Mouse (Mus musculus) neural tube, embryonic 13.5 days (tissue): ENCODE measurements at regions not wholly inside any gene's neighbourhood (a gene's known extent, or its start where the extent isn't known, plus 50 kb on each side); places are given as distances from the start of the nearest gene placed in this dataset.

Source experiments
- ATAC-seq: fragments of 200-750 bp; cut with Nextera tagmentation; 2 replicates; pipeline ENCODE4 v1.8.0; 2017; ENCODE audit warnings: low read depth, mild to moderate bottlenecking, moderate TSS enrichment, moderate library complexity
- H3K27ac ChIP-seq: fragments of 300-500 bp; sonication (generic); replicated peaks from 2 replicates; pipeline ENCODE4 v1.5.1; 2015; ENCODE audit warnings: moderate library complexity, mild to moderate bottlenecking, inconsistent platforms
- H3K27me3 ChIP-seq: fragments of 300-500 bp; sonication (generic); 2 replicates; pipeline ENCODE4 v1.6.1; 2015; ENCODE audit warnings: mild to moderate bottlenecking, inconsistent platforms
- H3K36me3 ChIP-seq: fragments of 300-500 bp; sonication (generic); 2 replicates; pipeline ENCODE4 v1.6.1; 2015; ENCODE audit warnings: mild to moderate bottlenecking, inconsistent platforms
- H3K4me1 ChIP-seq: fragments of 300-500 bp; sonication (generic); replicated peaks from 2 replicates; pipeline ENCODE4 v1.6.1; 2015; ENCODE audit warnings: inconsistent platforms
- H3K4me2 ChIP-seq: fragments of 300-500 bp; sonication (generic); 2 replicates; pipeline ENCODE4 v1.6.1; 2015; ENCODE audit warnings: inconsistent platforms, mild to moderate bottlenecking, moderate library complexity
- H3K4me3 ChIP-seq: fragments of 300-500 bp; sonication (generic); 2 replicates; pipeline ENCODE4 v1.5.1; 2015; ENCODE audit warnings: mild to moderate bottlenecking, inconsistent platforms
- H3K9ac ChIP-seq: fragments of 300-500 bp; sonication (generic); 2 replicates; pipeline ENCODE4 v1.6.1; 2015; ENCODE audit warnings: moderate library complexity, mild to moderate bottlenecking, inconsistent platforms
- H3K9me3 ChIP-seq: fragments of 300-500 bp; sonication (generic); 2 replicates; pipeline ENCODE4 v1.6.1; 2016; ENCODE audit warnings: inconsistent platforms
- WGBS: fragments of 180-500 bp; shearing (Covaris S2); methylation state at CpG from one replicate; pipeline ENCODE4 v1.1.7; 2015; 5-methylcytosine and 5-hydroxymethylcytosine counted together

GRCm38 (mm10) chr12:47263408-47263807 is 444.7 kb upstream of the Nova1 start:
- 55% methylated on average over 1 of the region's 1 CpGs for WGBS
- 0 out of 2 replicates have a peak overlapping the region, but pooled peaks have one; percentile 0 for H3K27ac ChIP-seq
- no peaks in the 10 kb centered on the region for H3K9me3 ChIP-seq
- H3K27me3 ChIP-seq = no peaks in the 10 kb centered on the region
- H3K36me3 ChIP-seq = no peaks in the 10 kb centered on the region
- no peak for ATAC-seq
- 0 out of 2 replicates have a peak, but pooled peaks cover 3% of the 10 kb centered on the region for H3K4me1 ChIP-seq
- H3K9ac ChIP-seq = no peak overlapping the region
- H3K4me3 ChIP-seq = no peak overlapping the region
- H3K4me2 ChIP-seq = no peak overlapping the region

GRCm38 (mm10) chr12:47252306-47252705 is 433.6 kb upstream of the Nova1 start:
- no peaks in the 10 kb centered on the region for H3K36me3 ChIP-seq
- H3K9me3 ChIP-seq = no peaks in the 10 kb centered on the region
- H3K27me3 ChIP-seq = no peaks in the 10 kb centered on the region

GRCm38 (mm10) chr12:47243623-47244514 is 425.1 kb upstream of the Nova1 start:
- H3K27ac ChIP-seq = no peak overlapping the region
- H3K27me3 ChIP-seq = no peaks in the 10 kb centered on the region
- no peak overlapping the region for H3K4me3 ChIP-seq
- 68% methylated on average over 3 of the region's 3 CpGs for WGBS
- no peak overlapping the region for H3K9ac ChIP-seq
- no peak overlapping the region for H3K4me2 ChIP-seq
- ATAC-seq = no peak
- no peaks in the 10 kb centered on the region for H3K36me3 ChIP-seq
- H3K4me1 ChIP-seq = no peaks in the 10 kb centered on the region
- no peaks in the 10 kb centered on the region for H3K9me3 ChIP-seq

More at GRCm38 (mm10) chr12:47252306-47252705, 433.6 kb upstream of the Nova1 start:
- H3K4me3 ChIP-seq = no peak overlapping the region
- H3K27ac ChIP-seq = no peak overlapping the region
- no peak for ATAC-seq
- no peak overlapping the region for H3K4me2 ChIP-seq
- no peaks in the 10 kb centered on the region for H3K4me1 ChIP-seq
- H3K9ac ChIP-seq = no peak overlapping the region

DNA sequence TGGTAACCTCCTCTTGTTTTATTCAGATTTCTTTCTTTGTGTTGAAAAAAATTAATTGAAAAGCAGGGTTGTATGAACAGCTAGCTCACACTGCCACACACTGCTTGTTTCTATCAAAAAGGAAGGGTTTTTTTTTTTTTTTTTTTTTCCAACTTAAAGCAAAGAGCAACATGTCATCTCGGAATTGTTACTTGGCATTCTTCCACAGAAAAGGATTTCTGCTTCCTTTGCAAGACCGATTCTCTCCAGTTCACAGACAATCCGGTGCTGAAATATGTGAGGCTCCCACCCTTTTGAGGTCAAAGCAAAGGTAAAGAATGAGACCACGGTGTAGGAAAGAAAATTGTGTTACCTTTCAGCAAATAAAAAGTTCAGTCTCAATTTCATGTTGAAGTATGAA is 401.3 kb upstream of the Nova1 start:
- Histone ChIP-seq H3K4me2 (no peak overlapping the region), H3K9ac (no peak overlapping the region), H3K27ac (no peak overlapping the region), H3K27me3 (no peaks in the 10 kb centered on the region), H3K9me3 (no peaks in the 10 kb centered on the region), H3K4me1 (no peaks in the 10 kb centered on the region), H3K36me3 (no peaks in the 10 kb centered on the region), H3K4me3 (no peak overlapping the region)
- 74% methylated on average over 4 of the region's 4 CpGs for WGBS
- no peak for ATAC-seq

GRCm38 (mm10) chr12:47219340-47219739 is 400.6 kb upstream of the Nova1 start:
- Histone ChIP-seq H3K27ac (no peak overlapping the region), H3K9ac (no peak overlapping the region), H3K9me3 (no peaks in the 10 kb centered on the region), H3K27me3 (no peaks in the 10 kb centered on the region), H3K4me1 (no peaks in the 10 kb centered on the region), H3K4me2 (no peak overlapping the region), H3K36me3 (no peaks in the 10 kb centered on the region), H3K4me3 (no peak overlapping the region)
- ATAC-seq = no peak
- WGBS = 20% methylated on average over 2 of the region's 2 CpGs

DNA sequence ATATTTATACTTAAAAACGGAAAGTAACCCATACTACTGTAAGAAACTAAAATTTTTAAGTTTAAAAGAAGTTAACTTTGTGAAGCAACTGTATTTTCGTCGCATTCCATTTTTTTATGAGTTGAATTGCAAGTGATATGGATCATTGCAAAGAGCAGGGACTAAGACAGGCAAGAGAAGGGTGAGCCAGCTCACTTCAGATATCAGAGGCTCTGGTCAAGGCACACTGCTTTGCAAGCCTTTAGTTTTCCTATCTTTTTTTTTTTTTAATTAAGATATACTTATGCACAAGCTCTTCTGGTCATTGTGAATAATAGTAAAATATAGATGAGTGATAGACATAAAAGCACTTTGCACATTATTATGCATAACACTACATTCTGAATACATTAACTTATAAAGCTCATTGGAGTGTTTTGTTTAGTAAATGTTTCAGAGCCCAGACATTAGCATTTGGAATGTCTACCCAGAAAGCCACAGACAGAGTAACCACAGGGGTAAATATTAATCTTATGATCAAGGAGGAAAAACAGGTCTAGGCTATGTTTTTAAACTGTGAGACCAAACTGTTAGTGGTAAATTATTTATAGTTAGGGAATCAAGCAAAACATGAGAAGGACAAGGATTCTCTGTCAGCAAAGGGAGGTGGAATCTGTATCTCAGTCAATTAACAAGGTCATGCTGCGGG is 392.8 kb upstream of the Nova1 start:
- no peak overlapping the region for H3K4me2 ChIP-seq
- H3K9ac ChIP-seq = no peak overlapping the region
- no peaks in the 10 kb centered on the region for H3K36me3 ChIP-seq
- WGBS = 87% methylated on average over 4 of the region's 4 CpGs
- no peaks in the 10 kb centered on the region for H3K9me3 ChIP-seq
- no peaks in the 10 kb centered on the region for H3K27me3 ChIP-seq
- no peak for ATAC-seq
- no peaks in the 10 kb centered on the region for H3K4me1 ChIP-seq
- H3K4me3 ChIP-seq = no peak overlapping the region
- no peak overlapping the region for H3K27ac ChIP-seq

DNA sequence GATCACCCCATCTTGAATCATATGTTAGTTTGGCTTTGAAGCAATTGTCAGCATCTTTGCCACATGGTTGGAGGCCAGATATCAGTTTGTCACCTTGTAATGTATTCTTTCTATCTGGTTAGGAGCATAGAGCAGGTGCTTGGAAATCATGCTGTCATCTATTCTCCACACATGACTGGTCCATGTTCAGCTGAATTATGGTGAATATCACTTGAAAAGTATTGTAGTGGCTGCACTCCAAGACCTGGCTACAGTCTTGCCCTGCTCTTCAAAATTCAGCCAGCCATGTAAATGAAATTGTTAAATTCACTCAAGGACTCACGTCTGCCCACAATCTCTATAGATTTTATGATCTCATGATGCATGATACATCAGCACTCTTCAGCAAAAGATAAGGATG is 384.2 kb upstream of the Nova1 start:
- no peaks in the 10 kb centered on the region for H3K4me1 ChIP-seq
- H3K4me2 ChIP-seq = no peak overlapping the region
- no peaks in the 10 kb centered on the region for H3K36me3 ChIP-seq
- WGBS = 49% methylated on average over 1 of the region's 1 CpGs
- no peaks in the 10 kb centered on the region for H3K27me3 ChIP-seq
- ATAC-seq = no peak
- no peak overlapping the region for H3K9ac ChIP-seq
- H3K9me3 ChIP-seq = no peaks in the 10 kb centered on the region
- H3K4me3 ChIP-seq = no peak overlapping the region
- no peak overlapping the region for H3K27ac ChIP-seq

- ATAC-seq = no peak
- H3K9ac ChIP-seq = no peak overlapping the region
- no peaks in the 10 kb centered on the region for H3K4me1 ChIP-seq
- 81% methylated on average over 6 of the region's 6 CpGs for WGBS
- H3K4me3 ChIP-seq = no peak overlapping the region
- H3K36me3 ChIP-seq = no peaks in the 10 kb centered on the region
- H3K27ac ChIP-seq = no peak overlapping the region
- H3K9me3 ChIP-seq = no peaks in the 10 kb centered on the region
- H3K27me3 ChIP-seq = no peaks in the 10 kb centered on the region
- no peak overlapping the region for H3K4me2 ChIP-seq
Measured at GRCm38 (mm10) chr12:47198609-47199008, 379.9 kb upstream of the Nova1 start.

- H3K9ac ChIP-seq = no peak overlapping the region
- H3K27ac ChIP-seq = peak overlapping the region; percentile 63
Measured at GRCm38 (mm10) chr12:47164736-47165135, 346.0 kb upstream of the Nova1 start.

GRCm38 (mm10) chr12:47164031-47164717 is 345.4 kb upstream of the Nova1 start:
- Histone ChIP-seq H3K4me1 (peaks cover 26% of the 10 kb centered on the region), H3K9me3 (no peaks in the 10 kb centered on the region), H3K4me3 (0 out of 2 replicates have a peak overlapping the region, but pooled peaks have one; percentile 8), H3K4me2 (peak overlapping the region; percentile 32), H3K36me3 (no peaks in the 10 kb centered on the region), H3K27ac (peak overlapping the region; percentile 63), H3K9ac (0 out of 2 replicates have a peak overlapping the region, but pooled peaks have one; percentile 0), H3K27me3 (no peaks in the 10 kb centered on the region)
- peak; percentile 75 for ATAC-seq
- WGBS = 13% methylated on average over 15 of the region's 15 CpGs

More at GRCm38 (mm10) chr12:47164736-47165135, 346.0 kb upstream of the Nova1 start:
- WGBS = 61% methylated on average over 8 of the region's 8 CpGs
- peaks cover 26% of the 10 kb centered on the region for H3K4me1 ChIP-seq
- no peaks in the 10 kb centered on the region for H3K27me3 ChIP-seq
- no peaks in the 10 kb centered on the region for H3K36me3 ChIP-seq
- H3K4me2 ChIP-seq = peak overlapping the region; percentile 32
- H3K4me3 ChIP-seq = 0 out of 2 replicates have a peak overlapping the region, but pooled peaks have one; percentile 8
- peak; percentile 15; the same call in 1 of the 2 replicates for ATAC-seq
- no peaks in the 10 kb centered on the region for H3K9me3 ChIP-seq

GRCm38 (mm10) chr12:47163171-47163570 is 344.4 kb upstream of the Nova1 start:
- peak overlapping the region; percentile 48 for H3K4me2 ChIP-seq
- peak overlapping the region; percentile 43; the same call in 1 of the 2 replicates for H3K9ac ChIP-seq
- WGBS = 14% methylated on average over 1 of the region's 1 CpGs
- no peaks in the 10 kb centered on the region for H3K9me3 ChIP-seq
- H3K4me1 ChIP-seq = peaks cover 26% of the 10 kb centered on the region
- H3K27ac ChIP-seq = peak overlapping the region; percentile 87
- no peaks in the 10 kb centered on the region for H3K27me3 ChIP-seq
- peak; percentile 77 for ATAC-seq
- H3K4me3 ChIP-seq = no peak overlapping the region
- H3K36me3 ChIP-seq = no peaks in the 10 kb centered on the region
